Mouse (Mus musculus) CH12.LX (cell line): ENCODE measurements around the gene Bicc1. TPM values are rescaled to one million over a fixed set of nuclear protein-coding genes. Genes with fewer than 3 reads are reported as not detected.

ENCODE experiments used
- DNase-seq: peaks from one replicate; pipeline ENCODE4 v3.0.0-alpha.2; 2013; ENCODE audit errors: extremely low read depth
- H3K27ac ChIP-seq: 2 replicates; pipeline ENCODE4 v1.5.1; 2012; ENCODE audit warnings: low read depth, mild to moderate bottlenecking, control low read depth, moderate library complexity; ENCODE audit not compliant: insufficient read depth
- H3K27me3 ChIP-seq: replicated peaks from 2 replicates; pipeline ENCODE3; 2012; ENCODE audit warnings: inconsistent platforms
- H3K36me3 ChIP-seq, 2 experiments: replicated peaks in 1 of 2; 2 replicates each; pipeline versions ENCODE3 to v1.6.1; 2012; ENCODE audit warnings: inconsistent platforms in 1 of 2, low read length in 1 of 2, mild to moderate bottlenecking in 1 of 2, mixed read lengths in 1 of 2, moderate library complexity in 1 of 2; ENCODE audit not compliant: control insufficient read depth in 1 of 2, insufficient read depth in 1 of 2
- H3K4me1 ChIP-seq, 2 experiments: 2 replicates each; pipeline ENCODE4 v1.6.1; 2012; ENCODE audit warnings: inconsistent platforms in 1 of 2, moderate library complexity in 1 of 2; ENCODE audit not compliant: insufficient read depth in 2 of 2, control insufficient read depth in 1 of 2
- H3K4me2 ChIP-seq: 2 replicates; pipeline ENCODE4 v1.6.1; 2012; ENCODE audit warnings: low read depth, mild to moderate bottlenecking, control low read depth; ENCODE audit not compliant: poor library complexity, insufficient read depth, severe bottlenecking
- H3K4me3 ChIP-seq, 3 experiments: fragments of 150-350 bp in 1 of 3; sonication (generic) in 1 of 3; replicated peaks in 1 of 3; 2 replicates each; pipeline versions ENCODE3 to v1.5.1; 2011 to 2012; ENCODE audit warnings: low read depth in 2 of 3, low read length in 2 of 3, mild to moderate bottlenecking in 2 of 3, moderate library complexity in 2 of 3, control low read depth in 1 of 3, improper control_type of control experiment in 1 of 3, inconsistent platforms in 1 of 3, mixed read lengths in 1 of 3; ENCODE audit not compliant: poor library complexity in 1 of 3
- H3K79me2 ChIP-seq: replicated peaks from 2 replicates; pipeline ENCODE4 v1.6.1; 2012; ENCODE audit warnings: mild to moderate bottlenecking, moderate library complexity; ENCODE audit not compliant: control insufficient read depth, poor library complexity, insufficient read depth, severe bottlenecking; ENCODE audit errors: extremely low read depth
- H3K9ac ChIP-seq: 2 replicates; pipeline ENCODE4 v1.6.1; 2012; ENCODE audit warnings: low read depth, mild to moderate bottlenecking, control low read depth, moderate library complexity; ENCODE audit not compliant: insufficient read depth
- H3K9me3 ChIP-seq: replicated peaks from 2 replicates; pipeline ENCODE3; 2012; ENCODE audit warnings: low read length, inconsistent platforms, mixed read lengths
- BHLHE40 ChIP-seq: IDR thresholded peaks from 2 replicates; pipeline ENCODE4 v1.6.1; 2011; ENCODE audit warnings: mild to moderate bottlenecking, low read depth, low read length, improper control_type of control experiment
- CHD1 ChIP-seq: IDR thresholded peaks from 2 replicates; pipeline ENCODE4 v1.6.1; 2012; ENCODE audit warnings: low read depth, low read length, improper control_type of control experiment, inconsistent platforms
- E2F4 ChIP-seq: IDR thresholded peaks from 2 replicates; pipeline ENCODE4 v1.6.1; 2011; ENCODE audit warnings: low read depth, low read length, improper control_type of control experiment; ENCODE audit not compliant: insufficient replicate concordance
- IRF4 ChIP-seq: IDR thresholded peaks from 2 replicates; pipeline ENCODE4 v1.6.1; 2014; ENCODE audit warnings: low read depth, mild to moderate bottlenecking, inconsistent platforms, low read length, improper control_type of control experiment
- JUN ChIP-seq: IDR thresholded peaks from 2 replicates; pipeline ENCODE4 v1.6.1; 2011; ENCODE audit warnings: low read depth, mild to moderate bottlenecking, low read length, improper control_type of control experiment, moderate library complexity; ENCODE audit not compliant: insufficient read depth
- KAT2A ChIP-seq: IDR thresholded peaks from 2 replicates; pipeline ENCODE4 v1.6.1; 2012; ENCODE audit warnings: low read length, improper control_type of control experiment, inconsistent platforms; ENCODE audit not compliant: insufficient replicate concordance
- MAX ChIP-seq: IDR thresholded peaks from 2 replicates; pipeline ENCODE4 v1.6.1; 2011; ENCODE audit warnings: low read length, improper control_type of control experiment
- MEF2A ChIP-seq: IDR thresholded peaks from 2 replicates; pipeline ENCODE4 v1.6.1; 2014; ENCODE audit warnings: low read depth, mild to moderate bottlenecking, inconsistent platforms, low read length, improper control_type of control experiment, borderline replicate concordance
- MYC ChIP-seq: IDR thresholded peaks from 2 replicates; pipeline ENCODE4 v1.6.1; 2011; ENCODE audit warnings: low read depth, mild to moderate bottlenecking, improper control_type of control experiment, low read length
- NRF1 ChIP-seq: IDR thresholded peaks from 2 replicates; pipeline ENCODE4 v1.6.1; 2014; ENCODE audit warnings: low read depth, mild to moderate bottlenecking, inconsistent platforms, low read length, improper control_type of control experiment, moderate library complexity
- RCOR1 ChIP-seq: conservative IDR thresholded peaks from 2 replicates; pipeline ENCODE4 v1.6.1; 2012; ENCODE audit warnings: low read depth, mild to moderate bottlenecking, inconsistent platforms, low read length, improper control_type of control experiment
- UBTF ChIP-seq: IDR thresholded peaks from 2 replicates; pipeline ENCODE4 v1.6.1; 2012; ENCODE audit warnings: low read depth, mild to moderate bottlenecking, inconsistent platforms, low read length, improper control_type of control experiment, moderate library complexity
- USF2 ChIP-seq: conservative IDR thresholded peaks from 2 replicates; pipeline ENCODE4 v1.6.1; 2011; ENCODE audit warnings: low read depth, low read length, improper control_type of control experiment
- ZC3H11A ChIP-seq: IDR thresholded peaks from 2 replicates; pipeline ENCODE4 v1.6.1; 2012; ENCODE audit warnings: low read depth, mild to moderate bottlenecking, inconsistent platforms, low read length, improper control_type of control experiment
- ZKSCAN1 ChIP-seq: IDR thresholded peaks from 2 replicates; pipeline ENCODE4 v1.6.1; 2012; ENCODE audit warnings: low read depth, inconsistent platforms, low read length, improper control_type of control experiment, borderline replicate concordance
- dilution Hi-C: fragments of 300-500 bp; cut with MboI; formaldehyde crosslinking; loops from 2 replicates; pipeline ENCODE4 v1.14.3; 2020; ENCODE audit warnings: low sequenced_read_pairs; ENCODE audit not compliant: extremely low pct_unique_long_range_greater_than_20kb, extremely low pct_ligation_motif_present
- in situ Hi-C: fragments of 300-500 bp; cut with MboI; formaldehyde crosslinking; loops from 3 replicates; pipeline ENCODE4 v1.14.3; 2019; ENCODE audit warnings: low sequenced_read_pairs, low pct_ligation_motif_present, low pct_unique_long_range_greater_than_20kb, mixed read lengths
- polyA plus RNA-seq: library from polyadenylated mRNA; unstranded; fragments of >175 nt; gene quantifications from 2 replicates; pipeline ENCODE4 v1.2.1, GENCODE M21; 2012; ENCODE audit warnings: low read depth; ENCODE audit not compliant: insufficient read length
- total RNA-seq, 2 experiments: library from RNA; depleted of rRNA; stranded (reverse); fragments of 300-350 nt in 1 of 2; fragments of >200 nt in 1 of 2; gene quantifications; 2 replicates each; pipeline ENCODE4 v1.2.3; 2012 to 2014

The Bicc1 gene
- total and polyA plus RNA-seq, 3 experiments, result not detected

DNA sequence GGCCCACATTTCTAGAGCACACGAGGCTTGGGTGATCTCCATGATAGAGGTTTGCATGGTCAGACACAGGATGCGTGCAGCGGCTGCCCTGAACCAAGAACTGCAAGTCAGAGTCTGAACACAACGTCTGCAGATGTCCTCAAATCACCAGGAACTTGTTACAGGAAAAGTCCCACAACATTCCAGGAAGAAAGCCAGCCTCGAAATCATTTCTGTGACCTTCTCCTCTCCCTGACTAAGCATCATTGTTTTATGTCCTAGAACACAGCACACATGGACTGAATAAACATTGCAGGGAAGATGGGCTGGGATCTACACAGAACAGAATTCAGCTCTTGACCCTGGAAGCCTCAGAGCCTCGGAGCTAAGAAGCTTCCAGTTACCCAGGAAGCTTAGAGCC, 97.3 kb downstream of the Bicc1 start:
- no peak overlapping the region for H3K9ac ChIP-seq
- no peaks in the 10 kb centered on the region for H3K4me1 ChIP-seq
- in situ Hi-C loops, result no loop called here
- no peak overlapping the region for H3K27ac ChIP-seq
- DNase-seq, result no peak
- no peaks in the 10 kb centered on the region for H3K79me2 ChIP-seq
- H3K4me2 ChIP-seq, result no peak overlapping the region
- H3K9me3 ChIP-seq, result peaks cover 2% of the 10 kb centered on the region
- dilution Hi-C loops, result no loop called here
- H3K36me3 ChIP-seq, result no peaks in the 10 kb centered on the region
- no peak overlapping the region for H3K4me3 ChIP-seq
- no peaks in the 10 kb centered on the region for H3K27me3 ChIP-seq
- TF ChIP-seq MYC (no peak), IRF4 (no peak), BHLHE40 (no peak), ZC3H11A (no peak), JUN (no peak), MEF2A (no peak), MAX (no peak), KAT2A (no peak), ZKSCAN1 (no peak), RCOR1 (no peak)

DNA sequence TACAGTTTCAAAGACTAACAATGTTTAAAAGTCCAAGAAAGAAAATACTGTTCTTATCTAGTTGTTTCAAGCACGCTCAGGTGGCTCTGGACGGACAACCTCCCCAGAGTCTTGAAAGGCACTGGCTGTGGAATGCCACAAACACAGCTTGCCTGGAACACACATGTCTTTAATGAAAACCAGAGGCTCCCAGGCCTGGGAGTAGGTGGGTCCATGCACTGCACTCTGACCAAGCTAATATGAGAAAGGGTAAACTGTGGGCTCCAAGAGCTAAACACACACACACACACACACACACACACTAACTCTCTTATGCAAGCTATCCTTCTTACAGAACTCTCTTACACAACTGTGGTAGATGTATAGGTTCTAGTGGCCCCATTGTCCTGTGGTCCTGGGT, 99.2 kb downstream of the Bicc1 start:
- peaks cover 2% of the 10 kb centered on the region for H3K9me3 ChIP-seq
- no peak overlapping the region for H3K4me2 ChIP-seq
- dilution Hi-C loops (no loop called here), in situ Hi-C loops (no loop called here)
- H3K9ac ChIP-seq, result no peak overlapping the region
- no peak overlapping the region for H3K27ac ChIP-seq
- no peaks in the 10 kb centered on the region for H3K4me1 ChIP-seq
- no peaks in the 10 kb centered on the region for H3K79me2 ChIP-seq
- H3K27me3 ChIP-seq, result no peaks in the 10 kb centered on the region
- H3K36me3 ChIP-seq, result no peaks in the 10 kb centered on the region
- no peak overlapping the region for H3K4me3 ChIP-seq
- TF ChIP-seq UBTF (no peak), ZKSCAN1 (no peak), NRF1 (no peak), E2F4 (no peak), USF2 (no peak), CHD1 (no peak), JUN (no peak)
- DNase-seq, result no peak
